Mouse (Mus musculus) urinary bladder, postnatal 10 days (tissue): Measurements from ENCODE around the gene Flrt1.
A peak's percentile ranks its signal among the peaks of the same experiment; 100 is the strongest.
"Not testable (repeated sequence)": the region's sequence is repeated elsewhere in the genome, so short reads cannot be mapped to it uniquely, and the experiment has no call there.

Experiments used
- DNase-seq: peaks from one replicate; pipeline ENCODE4 v3.0.0; 2022; ENCODE audit warnings: low spot score

Flrt1 gene

DNA sequence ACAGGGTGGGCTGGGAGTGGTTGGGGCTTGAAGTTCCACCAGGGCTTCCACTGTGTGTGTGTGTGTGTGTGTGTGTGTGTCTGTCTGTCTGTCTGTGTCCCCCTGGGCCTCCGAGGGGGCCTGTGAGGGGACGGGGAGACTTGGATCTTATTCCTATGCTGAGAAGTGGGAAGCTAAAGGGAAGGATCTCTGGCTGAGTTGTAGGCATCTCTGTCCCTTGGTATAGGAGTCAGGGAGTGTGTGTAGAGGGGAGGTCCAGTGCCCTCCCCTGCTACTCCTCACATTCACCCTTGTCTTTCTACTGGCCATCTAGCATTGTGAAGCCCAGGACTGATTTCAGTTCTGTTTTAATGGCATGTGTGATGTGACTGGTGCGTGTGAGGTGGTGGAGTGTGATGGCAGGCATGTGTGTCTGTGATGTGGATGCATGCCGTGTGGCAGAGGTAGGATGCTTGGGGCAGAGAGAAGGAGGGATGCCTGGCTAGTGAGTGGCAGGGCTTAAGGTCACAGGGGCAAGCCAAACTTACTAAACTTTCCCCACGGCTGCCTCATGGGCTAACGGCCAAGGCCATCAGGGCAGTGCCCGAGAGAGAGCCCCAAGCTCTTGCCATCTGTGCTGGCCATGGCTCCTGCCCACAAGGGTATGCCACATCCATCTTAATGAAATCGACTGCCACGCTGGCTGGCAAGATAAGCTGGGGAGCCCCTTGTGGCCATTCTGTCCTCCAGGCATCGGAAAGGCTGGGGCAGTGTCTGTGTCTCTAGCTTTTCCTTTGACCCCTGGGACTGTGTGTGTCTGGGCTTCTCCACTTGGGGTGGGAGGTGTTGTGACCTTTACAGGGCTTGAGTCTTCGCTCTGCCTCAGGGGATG lies 36.6 kb downstream of the Flrt1 start:
- no peak for DNase-seq

DNA sequence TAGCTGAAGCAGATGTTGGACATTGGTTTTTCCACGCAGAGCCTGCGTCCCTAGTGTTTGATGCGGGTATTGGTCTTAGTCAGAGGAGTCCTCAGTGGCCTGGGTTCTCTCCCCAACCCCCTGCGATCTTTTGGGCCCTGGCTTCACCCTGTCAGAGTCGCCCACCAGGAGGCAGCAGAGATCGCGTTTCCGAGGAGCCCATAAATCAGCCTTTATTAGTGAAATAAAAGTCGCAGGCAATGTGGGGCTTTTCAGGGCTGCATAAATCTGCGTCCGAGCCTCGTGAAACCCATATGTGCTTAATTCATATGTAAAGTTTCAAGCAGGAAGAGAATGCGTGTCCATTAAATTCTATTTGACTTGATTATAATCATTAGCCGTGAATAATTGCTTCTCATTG lies 37.4 kb downstream of the Flrt1 start:
- DNase-seq = peak; percentile 65

DNA sequence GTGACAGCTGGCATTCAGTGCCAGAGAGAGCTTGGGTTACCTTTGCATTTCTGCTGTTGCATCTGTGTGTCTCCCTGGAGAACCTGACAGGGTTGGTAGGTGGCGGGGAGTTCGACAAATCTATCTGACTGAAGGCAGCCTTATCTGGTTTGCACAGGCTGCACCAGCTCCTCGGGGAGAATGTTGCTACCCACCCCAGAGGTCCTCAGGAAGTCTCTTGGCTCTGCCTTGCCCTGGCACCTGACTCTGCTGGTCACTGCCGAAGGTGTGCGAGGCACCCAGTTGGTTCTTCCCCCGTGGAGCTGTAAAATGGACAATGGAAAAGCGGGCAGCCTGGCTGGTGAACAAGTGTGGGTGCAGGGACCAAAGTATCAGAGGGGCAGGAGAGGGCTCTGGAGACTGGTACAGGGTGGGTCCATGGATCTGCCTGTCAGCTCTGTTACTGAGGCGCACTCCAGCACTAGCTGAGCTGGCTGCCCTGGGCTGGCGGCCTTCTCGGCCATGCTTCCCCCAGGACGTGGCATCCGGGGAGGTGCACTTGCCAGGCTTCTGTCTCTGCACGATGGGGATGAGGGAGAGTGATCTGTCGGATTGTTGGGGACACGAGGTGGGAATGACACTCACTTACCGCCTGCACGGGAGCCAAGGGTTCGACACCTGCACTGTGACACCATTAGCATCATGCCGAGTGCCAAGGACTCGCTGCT lies 38.0 kb downstream of the Flrt1 start:
- DNase-seq = no peak

DNA sequence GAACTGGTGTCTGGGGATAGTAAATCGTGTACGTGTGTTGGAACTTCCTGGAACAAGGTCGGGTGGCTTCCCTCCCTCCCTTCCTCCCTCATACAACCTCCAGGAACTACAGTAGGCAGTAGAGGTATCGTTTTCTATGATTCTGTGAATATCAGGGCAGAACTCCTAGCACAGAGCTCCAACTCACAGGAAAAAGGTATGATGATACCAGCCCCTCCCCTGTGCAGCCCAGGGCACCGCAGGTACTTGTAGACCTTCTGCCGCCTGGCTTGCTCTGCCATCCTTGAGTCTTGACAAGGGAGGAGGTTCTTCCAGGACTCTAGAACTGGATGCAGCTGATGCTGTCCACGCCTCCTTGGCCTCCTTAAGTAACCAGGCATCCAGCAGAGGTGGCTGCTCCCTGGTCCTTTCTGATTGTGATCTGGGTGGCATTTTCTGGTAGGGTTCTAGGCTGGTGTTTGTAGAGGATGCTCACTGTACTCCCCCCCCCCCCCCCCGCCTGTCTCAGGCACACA lies 38.6 kb downstream of the Flrt1 start:
- DNase-seq = no peak

DNA sequence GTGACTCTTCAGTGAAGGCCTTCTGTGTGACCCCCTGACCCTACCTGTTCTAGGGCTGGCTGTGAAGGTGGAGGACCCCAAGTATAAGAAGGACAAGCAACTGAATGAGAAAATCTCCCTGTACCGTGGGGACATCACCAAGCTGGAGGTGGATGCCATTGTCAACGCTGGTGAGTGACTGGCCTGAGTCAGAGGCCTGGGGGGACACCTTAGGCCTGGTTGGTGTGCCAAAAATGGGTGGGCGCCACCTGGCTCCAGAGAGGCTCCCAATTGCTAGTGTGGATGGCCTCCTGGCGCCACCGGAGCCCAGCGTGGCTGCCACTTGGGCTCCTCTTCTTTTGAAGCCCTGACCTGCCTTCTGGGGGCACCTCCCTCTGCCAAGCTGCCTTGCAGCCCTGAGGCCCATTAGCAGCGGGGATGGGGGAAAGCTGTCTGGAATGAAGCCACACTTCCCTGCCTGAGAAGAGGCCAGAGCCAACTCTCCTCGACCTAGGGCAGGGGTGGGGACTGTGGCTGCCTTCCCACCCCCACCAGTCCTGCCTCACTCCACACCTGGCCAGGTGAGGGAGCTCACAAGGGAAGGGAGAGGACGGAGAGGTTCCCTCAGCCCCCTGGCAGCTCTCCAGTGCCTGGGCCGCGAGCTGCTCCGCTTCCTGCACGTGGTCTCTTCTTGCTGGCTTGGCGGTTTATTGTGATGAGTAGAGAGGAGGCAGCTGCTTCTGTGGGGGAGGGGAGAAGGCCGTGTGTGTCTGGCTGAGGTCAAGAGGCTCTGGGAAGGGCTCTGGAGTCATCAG lies 39.3 kb downstream of the Flrt1 start:
- no peak for DNase-seq

DNA sequence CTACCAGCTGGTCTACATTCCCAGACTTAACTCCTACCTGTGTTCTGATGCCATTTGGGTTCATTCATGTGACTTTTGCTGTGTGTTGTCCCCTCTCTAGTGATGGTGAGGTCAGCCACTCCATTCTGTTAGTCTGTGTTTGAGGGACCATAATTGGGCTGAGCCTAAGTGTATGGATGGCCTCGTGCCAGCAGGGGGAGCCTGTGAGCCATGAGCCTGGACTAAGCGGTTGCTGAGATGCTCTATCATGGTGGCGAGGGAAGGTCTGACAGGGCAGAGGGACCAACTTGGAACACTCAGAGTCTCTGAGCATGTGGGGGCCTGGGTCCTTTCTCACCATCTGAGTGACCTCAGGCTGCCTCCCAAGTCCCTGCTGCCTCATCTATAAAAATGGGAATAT lies 41.0 kb downstream of the Flrt1 start:
- DNase-seq = peak; percentile 58

DNA sequence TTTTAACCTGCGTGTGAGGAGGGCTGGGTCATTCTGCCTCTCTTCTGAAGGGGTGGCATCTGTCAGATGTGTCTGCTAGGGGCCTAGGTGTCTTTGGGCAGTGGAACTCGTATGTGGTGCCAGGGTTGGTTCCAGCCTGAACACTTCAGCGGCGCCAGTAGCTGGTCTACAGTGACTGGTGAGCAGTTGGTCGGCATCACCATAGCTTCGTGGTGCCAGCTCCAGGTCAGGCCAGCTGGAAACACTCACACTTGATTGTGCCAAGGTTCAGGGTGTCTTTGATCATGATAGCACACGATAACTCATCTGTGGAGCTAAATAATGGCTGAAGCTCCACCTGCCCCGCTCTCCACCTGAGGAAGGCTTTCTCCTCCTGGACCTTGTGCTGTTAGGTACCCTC lies 42.6 kb downstream of the Flrt1 start:
- no peak for DNase-seq

DNA sequence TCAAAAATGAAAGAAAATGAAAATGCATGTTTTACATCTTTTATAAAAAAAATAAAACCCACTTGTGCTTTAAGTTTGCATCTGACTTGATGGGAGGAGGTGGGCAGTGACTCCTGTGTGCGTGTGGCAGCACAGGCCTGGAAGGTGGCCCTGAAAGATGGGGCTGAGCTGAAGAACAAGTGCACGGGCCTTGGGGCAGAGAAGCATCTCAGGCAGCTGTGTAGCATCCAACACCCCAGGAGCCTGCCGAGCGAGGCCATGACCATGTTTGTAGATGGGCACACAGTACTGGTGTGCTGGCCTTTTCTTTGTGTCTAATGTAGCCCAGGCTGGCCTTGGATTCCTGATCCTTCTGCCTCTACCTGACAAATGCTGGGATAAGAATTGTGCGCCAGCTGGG lies 43.4 kb downstream of the Flrt1 start:
- DNase-seq = no peak

DNA sequence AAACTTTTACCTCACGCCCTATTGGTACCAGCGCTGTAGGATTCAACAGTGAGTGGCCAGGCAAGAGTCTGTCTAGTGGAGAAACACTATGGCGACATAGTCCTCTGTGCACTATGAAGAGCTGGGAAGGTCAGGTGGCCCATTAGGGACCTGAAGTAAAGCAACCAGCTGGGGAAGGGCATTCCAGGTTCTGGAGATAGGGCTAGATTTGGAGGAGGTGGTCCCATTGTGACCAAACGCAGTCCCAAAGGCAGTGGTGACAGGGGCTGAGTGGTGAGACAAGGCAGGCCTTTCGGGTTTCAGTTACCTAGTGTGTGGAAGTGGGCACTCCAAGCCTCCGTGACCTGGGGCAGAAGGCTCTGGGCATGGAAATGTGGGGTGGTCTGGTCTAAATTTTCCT lies 47.0 kb downstream of the Flrt1 start:
- no peak for DNase-seq

DNA sequence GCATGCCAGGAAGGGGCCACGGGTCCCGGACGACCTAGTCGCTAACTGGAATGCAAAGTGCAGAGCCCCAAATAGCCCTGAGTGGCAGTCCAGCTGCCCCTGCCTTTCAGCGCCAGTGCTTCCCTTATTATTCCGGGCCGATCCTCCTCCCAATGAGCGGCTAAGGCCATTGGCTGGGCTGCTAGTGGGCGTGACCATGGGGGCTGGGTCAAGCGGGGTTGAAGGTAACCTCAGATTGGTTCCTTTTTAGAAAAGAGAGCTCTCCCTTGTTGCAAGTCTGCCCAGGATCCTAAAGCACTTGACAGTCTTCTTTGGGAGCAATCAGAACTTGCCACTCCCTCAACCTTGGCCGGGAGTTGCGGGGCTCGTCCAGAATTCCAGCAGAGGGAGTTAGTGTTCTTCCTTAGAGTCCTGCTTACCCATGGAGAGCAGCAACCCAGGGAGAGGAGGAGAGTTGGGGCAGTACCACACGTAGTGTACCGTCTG lies 47.8 kb downstream of the Flrt1 start:
- DNase-seq = peak; percentile 45

DNA sequence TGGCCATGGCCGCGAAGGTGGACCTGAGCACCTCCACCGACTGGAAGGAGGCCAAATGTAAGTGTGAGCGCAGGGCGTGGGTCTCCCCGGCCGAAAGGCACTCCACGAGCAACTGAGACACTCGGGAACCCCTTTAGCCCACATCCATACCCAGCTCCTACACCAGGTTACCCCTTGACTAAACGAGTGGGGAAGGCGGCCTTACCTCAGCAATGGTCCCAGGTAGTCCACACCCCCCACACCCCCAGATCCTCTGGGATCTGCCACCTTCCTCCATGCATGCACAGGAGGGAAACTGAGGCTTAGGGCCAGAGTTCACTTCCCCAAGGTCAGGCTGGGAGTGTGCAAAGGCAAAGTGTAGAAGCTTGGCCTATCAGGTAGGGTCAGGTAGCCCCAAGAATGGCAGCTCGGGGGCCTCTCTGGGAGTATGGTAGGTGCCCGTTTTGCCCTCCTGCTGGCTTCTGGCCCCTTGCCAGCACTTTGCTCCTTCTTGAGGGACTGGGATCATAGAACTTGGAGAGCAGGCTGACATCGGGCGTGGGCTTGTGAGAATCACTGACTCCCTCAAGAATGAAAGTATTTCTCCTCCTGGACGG lies 48.3 kb downstream of the Flrt1 start:
- no peak for DNase-seq

DNA sequence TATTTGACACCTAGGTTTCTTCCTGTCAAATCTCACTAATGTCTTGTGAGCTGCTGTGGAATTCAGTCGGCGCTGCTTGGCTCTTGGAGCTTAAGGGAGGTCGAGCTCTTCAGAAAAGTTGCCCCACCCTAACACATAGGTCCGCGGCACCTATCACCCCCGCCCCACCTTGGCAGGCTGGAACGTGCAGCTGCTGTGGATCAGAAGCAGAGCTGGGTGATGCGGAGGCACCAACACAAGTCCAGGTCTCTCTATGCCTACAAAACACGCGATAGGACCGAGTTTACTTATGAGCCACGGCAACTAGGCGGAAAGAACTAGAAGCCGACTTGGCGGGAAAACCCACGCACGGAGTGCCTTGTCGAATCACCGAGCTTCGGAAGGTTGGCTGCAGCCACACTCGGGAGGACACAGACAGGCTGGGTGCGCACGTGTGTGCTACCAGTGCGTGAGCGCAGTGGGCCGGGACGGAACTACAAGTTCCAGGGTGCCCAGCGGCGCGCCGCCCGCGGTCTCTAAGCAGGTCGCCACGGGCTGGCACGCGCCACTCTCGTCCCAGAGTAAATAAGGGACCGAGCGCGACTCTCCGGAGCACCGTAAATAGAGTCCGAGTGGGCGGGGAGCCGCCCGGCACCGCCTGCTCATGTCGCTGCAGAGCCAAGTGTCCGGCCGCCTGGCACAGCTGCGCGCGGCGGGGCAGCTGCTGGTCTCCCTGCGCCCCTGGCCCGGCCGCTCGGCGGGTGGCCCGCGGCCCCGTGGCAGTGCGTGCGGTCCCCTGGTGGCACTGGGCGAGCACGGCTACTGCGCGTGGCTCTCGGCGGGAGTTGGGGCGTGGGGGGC lies 49.1 kb downstream of the Flrt1 start, which contains the start of gene Macrod1:
TSS of gene Macrod1 (plus strand) at position 563 of the 840 bp plus-strand sequence.
- no peak for DNase-seq

DNA sequence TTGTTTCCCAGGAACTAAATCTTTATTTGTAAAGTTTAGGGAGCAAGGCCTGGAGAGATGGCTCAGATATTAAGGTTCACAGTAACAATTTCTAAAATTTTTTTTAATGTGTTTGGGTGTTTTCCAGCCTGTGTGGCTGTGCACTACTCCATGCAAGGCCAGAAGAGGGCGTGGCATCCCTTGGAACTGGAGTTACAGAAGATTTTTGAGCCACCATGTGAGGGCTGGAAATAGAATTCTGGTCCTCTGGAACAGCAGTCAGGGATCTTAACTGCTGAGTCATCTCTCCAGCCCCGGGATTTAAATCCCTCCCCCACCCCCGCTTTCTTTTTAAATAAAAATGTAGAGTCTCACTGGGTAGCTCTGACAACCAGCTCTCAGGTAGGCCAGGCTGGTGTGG lies 50.4 kb downstream of the Flrt1 start:
- no peak for DNase-seq

DNA sequence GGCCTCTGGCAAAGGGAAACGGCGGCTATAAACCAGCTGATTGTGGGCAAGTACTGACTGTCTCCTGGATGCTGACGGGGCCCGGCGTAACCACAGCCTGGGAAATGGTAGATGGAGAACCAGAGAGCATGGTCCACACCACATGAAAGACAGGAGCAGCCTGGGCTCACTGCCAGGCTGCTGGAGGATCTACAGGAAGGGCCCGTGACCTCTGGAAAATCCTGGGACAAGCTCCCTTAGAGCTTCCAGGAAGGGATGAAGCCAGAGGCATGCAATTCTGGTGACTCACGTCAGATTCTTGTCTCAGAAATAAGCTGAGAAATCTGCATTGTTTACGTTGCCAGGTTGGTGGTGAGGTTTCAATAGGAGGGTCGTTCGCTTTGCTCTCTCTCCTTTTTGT lies 50.8 kb downstream of the Flrt1 start:
- DNase-seq = no peak

DNA sequence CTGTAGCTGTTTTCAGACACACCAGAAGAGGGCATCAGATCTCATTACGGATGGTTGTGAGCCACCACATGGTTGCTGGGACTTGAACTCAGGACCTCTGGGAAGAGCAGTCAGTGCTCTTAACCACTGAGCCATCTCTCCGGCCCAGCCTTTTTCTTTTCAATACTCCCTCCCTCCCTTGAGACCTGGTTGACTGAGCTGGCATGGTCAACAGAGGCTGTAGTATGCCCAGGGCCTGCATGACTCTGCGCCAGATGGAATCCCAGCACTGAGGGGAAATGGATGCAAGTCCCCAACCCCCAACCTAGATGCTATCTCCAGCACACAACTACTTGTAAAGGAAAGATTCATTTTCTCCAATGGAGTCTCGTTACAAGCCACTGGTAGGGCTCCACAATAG lies 52.1 kb downstream of the Flrt1 start:
- DNase-seq = not testable (repeated sequence)

DNA sequence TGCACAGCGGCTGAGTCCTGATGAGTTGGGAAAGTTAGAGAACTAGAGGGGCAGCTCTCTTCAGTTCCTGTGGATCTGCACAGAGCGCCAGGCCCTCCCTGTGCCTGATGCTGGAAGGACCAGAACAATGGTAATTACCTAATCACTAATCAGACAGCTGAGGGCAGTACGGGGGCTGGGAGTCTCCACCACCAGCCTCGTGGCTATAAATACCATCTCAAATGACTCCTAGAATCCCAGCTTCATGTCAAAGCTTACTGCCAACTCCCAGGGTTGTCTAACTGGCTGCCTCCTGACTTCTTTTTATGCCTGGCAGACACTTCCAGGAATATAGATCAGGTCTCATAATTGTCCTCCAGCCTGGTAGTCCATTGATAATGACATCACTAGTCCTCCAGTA lies 60.8 kb downstream of the Flrt1 start:
- no peak for DNase-seq

DNA sequence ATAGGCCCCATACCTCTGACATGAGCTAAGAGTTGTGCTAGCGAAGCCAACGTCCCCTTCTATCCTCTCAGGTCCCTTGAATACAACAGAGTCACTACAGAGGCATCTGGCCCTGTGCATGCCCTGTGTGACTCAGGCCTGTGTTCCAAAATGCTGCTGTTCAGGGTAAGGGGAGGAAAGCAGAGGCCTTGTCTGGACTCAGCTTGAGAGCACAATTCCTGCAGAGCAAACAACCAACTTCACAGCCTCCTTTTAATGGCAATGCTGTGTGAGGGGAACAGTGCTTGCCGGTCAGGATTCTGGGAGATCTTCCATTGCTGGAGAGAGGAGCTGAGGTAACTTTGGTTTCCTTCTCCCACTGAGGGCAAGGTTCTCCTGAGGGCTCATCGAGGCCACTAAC lies 61.2 kb downstream of the Flrt1 start:
- no peak for DNase-seq
